Mouse (Mus musculus) bone marrow macrophage, adult 2 months (primary cell): ENCODE data around the gene Mpped1.

Source experiments
- CTCF ChIP-seq: IDR thresholded peaks from 2 replicates; pipeline ENCODE4 v1.5.1; 2012; ENCODE audit warnings: low read depth, mild to moderate bottlenecking, low read length, moderate library complexity
- POLR2A ChIP-seq: IDR thresholded peaks from 2 replicates; pipeline ENCODE4 v1.6.1; 2012; ENCODE audit warnings: mild to moderate bottlenecking, low read depth, low read length, borderline replicate concordance

DNA sequence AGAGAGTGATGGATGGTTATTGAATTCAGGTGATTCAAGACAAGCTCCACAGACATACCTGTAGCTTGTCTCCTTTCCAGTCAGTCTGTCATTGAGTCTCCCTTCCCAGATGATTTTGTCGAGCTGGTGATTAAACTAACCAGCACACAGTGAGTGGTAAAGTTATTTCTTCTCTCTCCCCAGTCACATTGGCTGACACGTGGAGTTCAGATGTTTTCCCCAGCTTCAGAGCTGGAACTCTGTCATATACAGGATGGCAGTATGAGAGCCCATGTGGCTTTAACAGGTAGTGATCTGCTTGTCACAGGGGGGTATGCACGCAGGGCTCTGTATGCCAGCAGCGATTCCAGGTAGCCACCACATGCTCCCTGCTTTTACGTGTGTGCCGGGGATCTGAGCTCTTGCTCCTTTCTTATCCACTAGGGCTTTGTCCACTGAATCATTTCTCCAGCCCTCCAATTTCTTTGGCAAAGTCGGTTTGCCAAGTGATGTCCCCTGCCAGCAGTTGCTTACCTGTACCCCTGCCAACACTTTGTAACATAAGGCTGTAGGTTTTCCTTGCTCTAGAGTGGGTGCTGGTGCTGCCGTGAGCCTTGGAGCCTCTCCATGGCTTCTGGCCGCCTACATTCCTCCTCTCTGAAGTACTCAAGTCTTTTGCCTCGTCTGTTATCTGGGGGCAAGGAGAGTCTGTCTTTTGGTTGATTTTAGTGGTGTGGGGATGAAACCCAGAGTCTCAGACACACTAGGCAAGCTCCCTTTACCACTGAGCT is 61.9 kb downstream of the Mpped1 start:
- no peak for TF ChIP-seq CTCF
- TF ChIP-seq POLR2A = no peak
